Mouse (Mus musculus) c-Kit-positive CD71-positive TER-119-positive erythroid progenitor cells, embryonic 14.5 days (primary cell): ENCODE results near the gene Ttpal.

Experiments used
- DNase-seq: peaks from one replicate; pipeline ENCODE4 v3.0.0-alpha.2; 2013; ENCODE audit warnings: low spot score

Gene Ttpal

GRCm38 (mm10) chr2:163662076-163662475, 60.0 kb downstream of the Ttpal start:
- DNase-seq, result no peak

- DNase-seq, result no peak
These were observed 60.6 kb downstream of the Ttpal start for GRCm38 (mm10) chr2:163662698-163663221.

GRCm38 (mm10) chr2:163663930-163664329, 61.8 kb downstream of the Ttpal start:
- DNase-seq, result no peak

- no peak for DNase-seq
These were observed 64.9 kb downstream of the Ttpal start for GRCm38 (mm10) chr2:163667045-163667444.
